Mouse (Mus musculus) heart, adult 8-10 months (tissue): Measurements from ENCODE around the gene Myo1d. TPM values are rescaled to one million over a fixed set of nuclear protein-coding genes. Genes with fewer than 3 reads are reported as not detected.
A peak's percentile ranks its signal among the peaks of the same experiment; 100 is the strongest.

Source experiments
- DNase-seq: peaks from one replicate; pipeline ENCODE4 v3.0.0; 2022; ENCODE audit warnings: low spot score
- total RNA-seq, 4 experiments: library from RNA; stranded (reverse); gene quantifications; 2 replicates each; pipeline ENCODE4 v1.2.4; 2022

The Myo1d gene
- total RNA-seq, 4 experiments from 2014 or later = 7.4 to 10.4 (median 9.5) TPM

DNA sequence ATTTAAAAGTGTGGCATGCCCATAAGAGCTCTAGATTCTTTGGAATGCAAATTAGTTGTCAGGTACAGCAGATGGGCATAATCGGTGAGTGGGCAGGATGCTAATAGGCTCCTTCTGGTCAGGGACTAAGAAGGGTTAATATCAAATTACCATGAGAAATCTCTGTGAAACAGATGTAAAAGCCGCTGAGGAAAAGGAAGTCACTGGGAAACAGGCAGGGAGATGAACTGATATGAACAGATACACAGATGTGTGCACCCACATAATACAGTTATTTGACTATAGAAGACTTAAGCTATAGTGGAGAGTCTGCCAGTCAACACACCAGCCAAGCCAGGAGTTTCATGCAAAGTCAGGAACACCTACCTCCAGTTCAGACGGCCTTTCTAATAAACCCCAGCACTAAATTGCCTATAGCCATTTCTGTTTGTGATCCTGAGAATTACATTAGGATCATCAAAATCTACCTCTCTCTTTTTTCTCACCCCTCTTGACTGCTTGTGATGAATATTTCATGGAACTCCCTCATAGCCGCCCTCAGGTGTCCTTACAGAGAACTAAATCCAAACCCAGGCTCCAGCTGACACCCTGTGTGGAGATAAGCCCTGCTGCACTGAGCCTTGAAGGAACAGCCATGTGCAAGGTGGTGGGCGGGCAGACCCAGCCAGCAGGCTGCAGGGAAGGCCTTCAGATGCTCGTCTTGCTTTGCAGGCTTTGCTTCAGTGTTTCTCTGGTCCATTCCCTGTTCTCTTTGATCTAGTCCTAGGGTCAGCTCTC is 164.7 kb downstream of the Myo1d start:
- no peak for DNase-seq

DNA sequence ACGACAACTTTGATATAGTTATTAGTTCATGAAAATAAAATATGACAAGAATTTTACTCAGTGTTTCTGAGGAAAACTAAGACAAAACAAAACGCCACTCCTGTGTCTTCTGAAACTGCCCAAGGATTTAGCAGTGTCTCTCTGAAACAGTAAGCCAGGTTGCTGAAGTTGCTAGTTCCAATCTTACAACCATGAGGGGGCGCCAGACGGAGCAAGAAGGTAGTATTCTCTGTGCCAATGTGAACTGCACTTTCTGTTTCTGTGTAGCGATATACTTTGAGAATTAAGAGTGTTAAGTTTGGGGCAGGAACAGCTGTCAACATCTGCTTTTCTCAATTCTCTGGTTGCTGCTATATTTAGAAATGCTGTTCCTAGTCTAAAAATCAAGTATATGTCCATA is 165.4 kb downstream of the Myo1d start:
- DNase-seq = peak; percentile 31

DNA sequence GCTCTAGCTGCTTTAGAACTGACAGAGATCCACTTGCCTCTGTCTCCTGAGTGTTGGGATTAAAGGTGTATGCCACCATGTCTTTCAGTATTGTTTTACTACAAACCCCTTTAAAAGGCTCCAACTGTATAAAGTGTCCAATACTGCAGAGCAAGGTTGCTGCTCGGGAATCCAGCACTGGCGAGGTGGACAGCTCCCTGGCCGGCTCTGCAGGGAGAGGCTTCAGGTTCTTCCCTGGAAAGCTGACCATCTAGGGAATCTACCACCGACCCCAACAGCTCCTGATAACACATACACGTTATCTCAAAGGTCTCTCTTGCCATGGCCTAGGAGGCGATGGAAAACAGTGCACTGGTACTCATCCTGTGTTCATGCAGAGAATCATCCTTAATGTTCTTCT is 166.3 kb downstream of the Myo1d start:
- DNase-seq = no peak

DNA sequence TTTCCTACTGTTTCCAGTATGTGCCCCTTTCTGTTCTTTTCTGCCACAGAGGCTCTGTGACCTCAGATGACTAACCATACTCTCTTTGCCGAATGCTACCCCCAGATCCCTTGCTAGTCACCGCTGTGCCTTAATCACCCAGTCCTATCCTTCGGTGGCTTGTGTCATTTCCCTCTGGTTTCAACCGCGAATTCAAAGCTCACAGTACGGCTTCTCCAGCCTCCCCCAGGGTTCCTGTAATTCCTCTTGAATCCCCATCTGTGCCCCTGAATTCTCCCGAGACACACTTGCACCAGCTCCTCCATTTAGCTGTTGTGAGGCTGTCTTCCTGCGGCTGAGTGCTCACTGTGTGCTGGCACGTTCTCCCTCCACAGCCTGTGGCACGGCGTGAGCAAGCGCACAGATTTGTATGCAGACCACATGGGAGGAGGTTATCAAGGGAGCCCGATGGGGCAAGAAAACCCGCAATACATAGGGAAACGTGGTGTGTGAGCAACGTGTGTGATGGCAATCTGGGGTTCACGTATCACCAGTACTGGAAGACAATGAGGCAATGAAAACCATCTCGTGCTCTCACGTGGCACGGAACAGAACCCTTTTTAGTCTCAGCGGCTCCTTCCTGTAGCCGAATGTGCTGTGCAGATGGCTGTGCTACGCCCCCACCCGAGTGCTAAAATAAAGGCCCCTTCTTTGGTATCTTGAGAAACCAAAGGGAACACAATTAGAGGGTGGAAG is 177.0 kb downstream of the Myo1d start:
- DNase-seq = no peak

DNA sequence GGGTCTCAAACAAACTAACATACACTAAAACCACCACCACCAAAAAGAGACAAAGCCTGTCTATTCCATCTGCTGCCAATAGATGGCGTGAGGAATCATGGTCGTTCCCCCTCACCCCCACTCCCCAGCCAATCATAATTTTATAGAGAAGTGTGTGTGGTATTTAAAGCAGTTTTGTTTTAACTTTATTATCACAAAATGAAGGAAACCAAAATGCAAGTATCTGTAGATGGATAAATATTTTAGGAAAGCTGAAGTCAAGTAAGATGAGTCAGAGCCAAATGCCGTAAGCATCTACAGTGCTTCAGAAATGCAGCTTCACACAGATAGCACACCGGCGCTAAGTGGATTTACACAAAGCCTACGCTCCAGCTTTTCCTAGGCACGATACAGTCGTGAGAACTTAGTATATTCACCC is 177.8 kb downstream of the Myo1d start:
- no peak for DNase-seq

DNA sequence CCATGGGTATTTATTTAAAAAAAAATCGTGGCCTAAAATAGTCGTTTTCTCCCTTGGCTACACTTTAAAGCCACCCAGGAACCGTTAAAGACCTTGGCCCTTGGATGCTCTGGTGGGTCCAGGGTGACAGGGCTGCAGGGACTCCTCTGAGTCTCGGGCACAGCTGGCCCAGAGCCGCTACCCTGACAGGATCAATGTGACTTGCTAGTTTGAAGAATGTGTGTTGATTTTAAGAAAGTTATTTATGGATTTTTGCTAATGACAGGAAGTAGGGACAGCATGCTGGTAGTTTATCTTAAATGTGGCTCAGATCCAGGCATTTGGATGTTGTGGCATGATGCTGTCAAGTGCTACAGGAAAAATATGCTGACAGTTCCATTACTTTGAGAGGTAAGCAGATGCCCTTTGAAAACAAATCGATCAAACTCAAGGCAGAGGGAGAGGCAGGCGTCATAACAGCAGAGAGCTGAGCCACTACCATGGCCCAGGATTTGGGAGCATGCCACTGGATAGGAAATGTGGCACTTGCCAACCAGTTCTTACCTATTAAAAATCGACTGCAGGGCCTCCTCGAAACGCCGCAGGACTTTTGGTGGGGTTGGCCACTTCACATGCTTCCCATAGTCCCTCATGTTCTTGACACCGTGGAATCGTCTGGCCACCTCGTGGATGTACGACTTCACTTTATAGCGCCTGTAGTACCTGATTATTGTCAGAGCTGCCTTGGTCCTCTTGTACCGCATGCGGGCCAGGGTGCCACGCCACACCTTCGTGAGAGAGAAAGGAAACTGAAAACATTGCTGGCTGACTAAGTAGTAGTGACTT is 178.6 kb downstream of the Myo1d start:
- DNase-seq = no peak

DNA sequence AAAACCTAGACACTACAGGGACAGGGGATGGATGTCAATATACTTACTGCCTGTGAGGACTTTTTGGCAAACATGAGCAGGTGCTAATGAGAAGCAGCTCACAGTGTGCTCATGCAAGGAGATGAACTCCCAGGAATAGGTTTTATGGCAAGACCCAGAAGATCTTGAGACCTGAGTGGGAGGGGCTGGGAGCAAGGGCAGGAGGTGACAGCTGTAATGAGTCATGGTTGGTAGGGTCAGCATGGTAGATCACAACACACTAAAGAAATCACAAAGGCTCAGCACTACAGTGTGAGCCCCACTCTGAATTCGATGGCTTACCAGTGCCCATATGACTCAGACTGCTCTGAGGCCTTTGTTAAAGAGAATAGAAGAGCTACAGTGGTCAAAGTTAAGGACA is 184.3 kb downstream of the Myo1d start:
- DNase-seq = no peak

DNA sequence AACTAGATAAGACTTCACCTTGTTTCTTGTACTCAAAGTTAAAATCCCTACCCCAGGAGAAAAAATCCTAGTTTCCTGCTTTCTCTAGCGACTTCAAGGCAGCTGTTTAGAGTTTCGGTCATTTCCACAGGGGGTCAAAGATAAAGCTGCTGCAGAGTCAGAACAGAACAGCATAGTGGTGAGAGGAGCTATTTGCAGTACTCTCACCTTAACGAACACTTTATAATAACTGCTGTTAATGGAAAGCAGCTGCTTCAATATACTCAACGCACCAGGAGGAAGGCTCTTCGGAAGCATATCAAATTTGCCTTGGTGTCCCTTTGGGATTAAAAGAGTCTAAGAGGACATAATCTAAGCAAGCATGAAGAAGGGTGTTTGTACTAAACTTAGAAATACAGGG is 190.4 kb downstream of the Myo1d start:
- no peak for DNase-seq

DNA sequence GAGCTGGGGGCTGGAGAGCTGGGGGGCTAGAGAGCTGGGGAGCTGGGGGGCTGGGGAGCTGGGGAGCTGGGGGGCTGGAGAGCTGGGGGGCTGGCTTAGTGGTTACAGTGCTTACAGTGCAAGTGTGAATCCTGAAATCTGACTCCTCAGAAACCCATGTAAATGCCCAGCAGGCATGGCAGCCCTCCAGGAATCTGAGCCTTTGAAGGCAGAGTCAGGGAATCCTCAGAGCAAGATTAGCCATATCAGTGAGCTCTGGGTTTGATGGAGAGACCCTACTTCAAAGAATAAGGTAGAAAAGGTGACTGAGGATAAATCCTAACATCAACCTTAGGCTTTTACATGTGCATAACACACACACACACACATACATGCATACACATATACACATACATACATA is 194.1 kb downstream of the Myo1d start:
- no peak for DNase-seq

DNA sequence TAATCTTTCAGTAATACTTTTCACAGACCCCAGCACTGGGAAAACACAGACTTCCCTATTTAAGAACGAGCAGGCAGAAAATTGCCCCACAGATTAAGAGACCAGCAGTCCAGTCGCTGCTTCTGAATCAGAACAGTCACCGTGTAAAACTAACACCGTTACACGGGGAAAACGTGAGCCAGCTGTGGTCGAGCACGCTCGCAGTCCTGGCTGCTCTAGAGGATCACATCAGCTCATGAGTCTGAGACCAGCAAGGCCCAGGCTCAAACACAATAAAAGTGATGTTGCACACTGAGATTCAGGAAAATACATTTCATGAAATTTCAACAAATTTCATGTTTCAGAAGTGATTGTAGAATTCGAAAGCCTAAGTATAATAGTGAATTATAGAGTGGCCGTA is 194.6 kb downstream of the Myo1d start:
- no peak for DNase-seq

DNA sequence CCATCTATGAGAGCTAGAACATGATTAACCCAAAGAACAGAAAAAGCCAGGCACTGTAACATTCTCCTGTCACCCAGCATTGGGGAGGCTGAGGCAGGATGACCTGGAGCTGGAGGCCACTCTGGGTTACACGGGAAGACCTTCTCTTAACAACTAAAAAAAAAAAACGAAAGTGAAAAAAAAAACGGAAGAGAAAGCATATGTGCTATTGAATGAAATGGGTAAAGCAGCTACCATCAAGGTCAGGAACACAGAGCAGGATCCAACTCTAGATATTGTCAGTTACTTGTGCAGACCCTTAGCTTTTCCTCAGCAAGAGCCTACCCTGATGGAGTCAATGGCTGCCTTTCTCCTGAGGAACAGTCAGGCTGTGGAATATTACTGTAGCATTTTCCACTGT is 199.3 kb downstream of the Myo1d start:
- DNase-seq = no peak

DNA sequence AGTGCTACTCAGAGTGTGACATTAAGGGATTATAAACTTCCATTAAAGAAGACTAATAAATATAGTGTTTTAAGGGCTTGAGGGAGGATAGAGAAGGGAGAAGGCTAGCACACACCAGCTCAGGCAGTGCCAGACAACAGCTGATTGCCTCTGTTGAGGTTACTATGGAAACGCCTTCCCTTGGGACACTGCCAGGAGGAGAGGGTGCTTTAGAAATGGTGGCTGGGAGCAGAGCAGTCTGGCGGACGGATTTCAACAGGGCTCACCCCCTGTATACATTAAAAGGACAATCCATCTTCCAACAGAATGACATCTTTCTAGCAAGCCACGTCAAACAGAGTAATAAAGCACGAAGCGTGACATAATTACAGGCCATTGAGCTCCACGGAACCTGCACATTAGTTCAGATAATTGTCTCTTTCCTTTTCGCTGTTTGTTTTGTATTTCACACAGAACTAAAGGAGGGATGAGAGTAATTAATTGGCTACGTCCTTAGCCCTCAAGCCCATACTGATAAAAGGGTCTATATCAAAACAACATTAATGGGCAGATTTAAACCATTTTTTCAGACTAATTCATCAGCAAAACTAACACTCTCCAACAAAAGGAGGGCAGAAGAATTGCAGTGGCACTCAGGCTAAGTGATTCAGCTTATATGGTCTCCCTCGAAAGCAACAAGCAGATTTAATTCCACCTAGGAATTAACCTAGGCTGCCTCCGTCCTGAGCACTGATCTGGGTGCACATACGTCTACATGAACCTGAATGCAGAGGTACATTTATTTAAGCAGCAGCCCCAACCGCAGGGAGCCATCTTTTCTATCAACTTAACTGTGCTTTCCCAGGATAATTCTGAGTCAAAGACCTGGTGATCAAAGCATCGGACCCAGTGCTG is 201.8 kb downstream of the Myo1d start:
- no peak for DNase-seq

DNA sequence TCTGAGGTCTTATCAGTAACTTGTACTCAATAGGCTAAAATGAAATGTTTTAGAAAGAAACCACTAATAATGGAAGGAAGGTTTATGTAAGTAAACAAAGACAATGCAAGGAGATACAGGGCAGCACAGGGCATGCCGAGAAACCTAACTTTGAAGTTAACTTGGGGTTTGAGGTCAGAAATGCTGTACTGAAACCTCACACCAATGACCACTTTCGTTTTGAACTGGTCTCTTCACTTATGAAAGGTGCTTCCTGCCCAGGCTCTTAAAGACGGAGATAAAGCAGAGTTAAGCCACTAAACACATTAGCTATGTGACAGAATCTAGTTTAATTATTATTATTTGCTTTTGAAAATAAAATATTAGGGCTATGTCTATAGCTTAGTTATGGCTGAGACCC is 204.0 kb downstream of the Myo1d start:
- no peak for DNase-seq

DNA sequence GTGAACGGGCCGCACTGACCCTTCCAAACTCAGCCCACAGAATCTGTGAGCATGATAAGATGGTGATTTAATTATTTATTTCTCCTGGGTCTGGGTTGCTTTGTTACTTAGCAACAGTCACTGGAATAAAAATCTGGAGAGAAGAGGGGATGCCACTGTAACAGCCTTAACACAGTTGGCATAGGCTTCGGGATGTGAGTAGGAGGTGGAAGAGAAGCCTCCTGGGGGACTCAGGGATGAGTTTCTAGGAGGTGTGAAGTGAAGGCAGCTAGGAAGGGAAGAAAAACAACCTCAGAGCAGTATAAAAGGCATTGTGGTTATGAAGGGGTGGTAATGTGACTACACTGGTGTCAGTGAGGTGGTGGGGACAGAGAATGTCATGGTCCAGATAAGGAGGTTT is 213.5 kb downstream of the Myo1d start:
- no peak for DNase-seq

DNA sequence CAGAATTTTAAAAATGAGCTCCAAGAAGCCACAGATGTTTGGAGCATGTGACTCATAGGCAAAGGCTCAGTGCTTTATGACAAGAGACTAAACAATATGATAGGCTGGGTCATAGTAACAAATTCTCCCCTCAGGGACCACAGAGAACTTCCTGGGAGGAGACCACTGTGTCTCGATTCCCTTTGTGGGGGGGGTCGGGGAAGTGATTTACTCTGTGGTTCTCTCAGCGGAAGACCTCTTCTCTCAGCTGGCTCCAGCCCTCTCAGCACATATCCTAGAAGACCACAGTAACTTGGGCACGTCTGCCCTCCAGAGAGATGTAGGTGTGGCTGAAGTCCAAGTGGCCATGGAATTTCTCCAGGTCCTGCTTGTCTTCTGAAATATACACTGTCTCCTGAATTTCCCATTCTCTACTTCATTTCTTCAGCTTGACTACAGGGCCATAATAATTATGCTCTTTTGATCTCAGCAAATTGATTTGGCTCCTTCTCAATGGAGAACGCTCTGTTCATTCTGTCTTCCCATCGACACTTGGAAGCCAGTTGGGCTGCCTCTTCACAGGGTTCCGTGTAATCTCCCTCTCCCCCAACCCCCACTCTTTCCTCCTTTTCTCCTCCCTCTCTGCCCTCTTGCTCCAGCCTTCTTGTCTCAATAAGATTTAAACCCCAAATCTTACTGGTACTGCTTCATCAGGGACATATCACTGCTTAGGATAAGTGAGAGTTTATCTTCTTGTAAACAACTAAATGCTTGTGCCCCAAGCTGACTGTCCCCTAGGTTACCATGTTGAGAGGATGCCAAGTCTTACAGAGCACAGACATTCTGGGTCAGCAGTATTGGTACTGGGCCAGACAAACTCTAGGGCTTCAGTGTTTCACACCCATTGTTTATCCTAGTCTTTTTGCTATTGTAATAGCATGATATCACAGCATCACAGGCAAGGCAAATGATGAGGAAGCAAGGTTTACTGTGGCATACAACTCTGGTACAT is 214.6 kb downstream of the Myo1d start:
- peak; percentile 12 for DNase-seq

DNA sequence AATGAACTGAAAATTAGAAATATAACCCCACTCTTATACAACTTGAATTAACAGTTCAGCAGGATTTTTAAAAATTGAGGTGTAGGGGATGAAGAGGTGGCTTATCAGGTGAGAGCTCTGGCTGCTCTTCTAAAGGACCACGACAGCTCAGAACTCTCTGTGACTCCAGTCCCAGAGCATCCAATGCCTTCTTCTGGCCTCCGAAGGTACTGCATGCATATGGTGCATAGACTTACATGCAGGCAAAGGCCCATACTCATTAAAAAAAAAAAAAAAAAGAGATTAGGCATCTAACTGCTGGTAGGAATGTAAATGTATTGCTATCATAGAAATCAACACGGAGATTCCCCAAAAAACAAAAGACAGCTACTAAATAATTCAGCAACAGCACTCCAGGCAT is 217.3 kb downstream of the Myo1d start:
- DNase-seq = no peak

DNA sequence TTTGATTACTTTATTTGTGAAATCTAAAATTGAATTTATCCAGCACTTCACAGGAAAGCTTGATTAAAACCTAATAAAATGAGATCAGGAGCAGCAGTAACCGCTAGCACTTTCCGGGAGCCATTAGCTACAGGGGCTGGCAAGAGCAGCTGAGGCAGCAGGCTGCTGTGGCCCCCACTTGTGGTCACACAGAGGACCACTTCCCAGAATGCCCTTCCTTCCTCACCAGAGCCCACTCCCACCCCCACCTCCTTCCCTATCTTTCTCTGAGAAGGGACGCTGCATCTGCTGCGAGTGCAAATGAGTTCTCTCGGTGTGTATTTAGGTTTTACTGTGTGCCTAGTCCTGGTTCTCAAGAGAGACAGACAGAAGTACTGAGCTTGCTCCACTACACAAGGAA is 219.1 kb downstream of the Myo1d start:
- no peak for DNase-seq

DNA sequence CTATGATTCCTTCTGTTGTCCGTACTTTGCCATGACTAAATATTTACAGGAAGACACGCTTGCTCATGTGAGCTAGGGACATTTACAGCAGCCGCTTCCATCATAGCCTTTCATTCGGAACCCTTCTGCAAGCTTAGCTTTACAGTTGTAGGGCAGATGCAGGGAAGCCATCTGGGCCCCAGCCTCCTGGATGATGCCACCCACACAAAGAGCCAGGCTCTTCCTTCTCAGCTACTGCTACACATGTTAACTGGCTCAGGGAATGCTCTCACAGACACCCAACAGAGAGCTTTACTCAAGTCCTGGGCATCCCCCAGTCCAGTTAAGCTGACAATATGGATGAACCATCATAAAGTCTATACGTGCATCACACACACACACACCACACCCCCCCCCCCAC is 224.4 kb downstream of the Myo1d start:
- DNase-seq = no peak

DNA sequence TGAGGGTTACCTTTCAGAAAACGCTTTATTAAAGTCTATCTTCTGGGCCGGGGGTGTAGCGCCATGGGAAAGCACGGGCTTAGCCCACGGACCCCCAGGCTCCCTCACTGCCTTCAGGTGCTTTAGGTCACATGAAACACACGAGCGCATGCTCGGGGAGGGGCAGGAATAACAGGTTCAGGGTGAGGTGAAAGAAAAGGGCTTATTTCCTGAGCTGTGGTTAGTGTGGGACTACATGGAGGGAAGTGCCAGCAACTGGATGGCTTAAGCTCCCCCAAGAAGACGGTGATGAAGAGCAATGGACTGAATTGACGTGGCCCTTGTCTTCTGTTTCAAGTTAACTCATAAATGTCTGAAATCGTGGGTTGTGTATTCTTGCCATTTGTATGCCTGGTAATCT is 226.8 kb downstream of the Myo1d start:
- no peak for DNase-seq

DNA sequence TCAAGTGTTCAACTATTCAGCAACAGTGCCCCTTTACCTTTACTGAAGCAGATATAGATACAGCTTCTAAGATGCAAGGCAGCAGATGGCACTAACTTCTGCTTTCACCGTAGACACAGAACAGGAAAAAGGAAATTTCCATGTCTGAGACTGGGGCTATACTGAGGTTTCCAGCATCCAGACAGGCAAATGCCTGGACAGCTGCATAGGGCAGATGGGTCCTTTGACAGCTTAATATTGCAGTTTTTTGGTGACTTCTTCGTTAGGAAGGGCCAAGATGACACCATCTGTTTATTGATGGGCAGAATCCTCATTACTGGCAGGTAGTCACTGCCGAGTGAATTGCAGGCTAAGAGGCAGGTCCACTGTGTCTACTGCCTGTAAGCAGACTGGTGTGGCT is 228.2 kb downstream of the Myo1d start:
- no peak for DNase-seq
